Mouse (Mus musculus) adrenal gland, postnatal 36 days (tissue): Measurements from ENCODE around the gene Cnksr1. TPM values are rescaled to one million over a fixed set of nuclear protein-coding genes. Genes with fewer than 3 reads are reported as not detected.
A peak's percentile ranks its signal among the peaks of the same experiment; 100 is the strongest.

ENCODE experiments used
- DNase-seq, 2 experiments: peaks; one replicate each; pipeline ENCODE4 v3.0.0; 2021; ENCODE audit warnings: mixed read lengths in 1 of 2
- total RNA-seq, 2 experiments: library from RNA; stranded (reverse); gene quantifications; 2 replicates each; pipeline ENCODE4 v1.2.3; 2021

Gene Cnksr1
- total RNA-seq, 2 experiments from 2014 or later = 0.23 to 0.40 TPM

DNA sequence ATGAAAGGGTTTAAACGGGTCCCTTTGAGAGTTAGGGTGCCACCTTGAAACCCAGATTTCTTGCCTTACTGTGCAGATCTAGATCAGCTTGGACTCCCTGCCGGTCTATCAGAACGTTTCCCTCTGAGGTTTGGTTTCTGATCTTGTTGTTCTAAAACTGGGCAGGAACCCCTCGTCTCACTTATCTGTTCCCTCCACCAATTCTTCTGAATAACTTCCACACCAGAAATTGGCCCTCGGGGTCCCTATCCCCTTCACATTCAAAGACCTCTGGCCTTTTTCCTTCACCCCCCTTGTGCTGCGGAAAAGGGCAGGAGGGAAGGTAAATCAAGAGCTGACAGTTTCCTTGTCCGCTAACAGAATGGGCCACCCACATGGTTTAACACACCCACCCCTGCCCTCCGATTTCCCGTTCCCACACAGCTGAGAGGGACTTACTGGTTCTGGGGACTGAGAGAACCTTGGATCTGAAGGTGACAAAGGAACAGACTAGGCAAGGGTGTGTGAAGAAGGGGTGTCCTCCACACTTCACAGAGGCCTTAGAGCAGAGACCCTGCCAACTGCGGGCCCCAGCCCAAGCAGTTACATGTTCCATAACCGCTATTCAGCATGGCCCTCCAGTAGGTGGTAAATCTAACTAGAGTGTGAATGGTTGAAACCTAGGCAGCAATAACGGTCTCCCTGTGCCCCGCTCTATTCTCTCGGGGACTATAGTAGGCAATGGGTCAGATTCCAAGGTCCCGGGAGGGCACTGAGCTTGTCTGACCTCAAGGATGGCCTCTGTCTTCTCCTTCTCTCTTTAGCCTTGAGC lies 14.9 kb upstream of the Cnksr1 start:
- peak; percentile 20 to 55 for DNase-seq

DNA sequence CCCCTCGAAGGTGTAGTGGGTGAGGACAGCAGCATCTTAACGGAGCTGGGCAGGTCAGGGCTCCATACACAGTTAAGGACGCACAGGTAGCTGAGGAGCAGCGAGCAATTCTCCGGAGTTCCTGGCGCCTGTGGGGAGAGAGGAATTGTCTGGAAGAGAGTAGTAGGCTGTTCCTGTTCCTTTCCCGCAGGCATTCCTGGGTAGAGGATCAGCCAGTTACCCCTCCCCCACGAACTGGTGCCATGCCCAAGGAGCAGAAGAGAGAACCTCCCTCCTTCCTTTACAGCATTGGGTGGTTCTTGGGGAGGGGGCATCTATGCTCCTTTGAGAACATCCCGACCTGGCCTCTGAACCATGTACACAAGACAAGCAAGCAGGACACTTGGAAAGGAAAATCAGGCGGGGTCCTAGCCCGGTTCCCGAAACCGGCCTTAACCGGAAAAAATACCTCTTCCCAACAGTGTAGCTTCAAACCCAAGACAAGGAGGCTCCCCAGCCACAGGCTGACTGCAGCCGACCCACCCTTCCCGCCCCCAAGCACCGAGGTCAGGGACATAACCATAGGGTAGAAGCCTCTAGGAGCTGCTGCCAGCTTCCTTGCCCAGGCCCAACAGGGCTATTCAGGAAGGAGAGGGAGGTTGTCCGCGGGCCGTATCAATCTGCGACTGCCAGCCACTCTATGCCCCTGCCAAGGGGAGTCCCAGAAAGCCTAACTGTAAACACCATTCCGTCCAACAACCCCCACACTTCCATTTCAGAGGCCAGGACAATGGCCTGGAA lies 14.1 kb upstream of the Cnksr1 start:
- DNase-seq = peak in 1 of 2 experiments; percentile 41

DNA sequence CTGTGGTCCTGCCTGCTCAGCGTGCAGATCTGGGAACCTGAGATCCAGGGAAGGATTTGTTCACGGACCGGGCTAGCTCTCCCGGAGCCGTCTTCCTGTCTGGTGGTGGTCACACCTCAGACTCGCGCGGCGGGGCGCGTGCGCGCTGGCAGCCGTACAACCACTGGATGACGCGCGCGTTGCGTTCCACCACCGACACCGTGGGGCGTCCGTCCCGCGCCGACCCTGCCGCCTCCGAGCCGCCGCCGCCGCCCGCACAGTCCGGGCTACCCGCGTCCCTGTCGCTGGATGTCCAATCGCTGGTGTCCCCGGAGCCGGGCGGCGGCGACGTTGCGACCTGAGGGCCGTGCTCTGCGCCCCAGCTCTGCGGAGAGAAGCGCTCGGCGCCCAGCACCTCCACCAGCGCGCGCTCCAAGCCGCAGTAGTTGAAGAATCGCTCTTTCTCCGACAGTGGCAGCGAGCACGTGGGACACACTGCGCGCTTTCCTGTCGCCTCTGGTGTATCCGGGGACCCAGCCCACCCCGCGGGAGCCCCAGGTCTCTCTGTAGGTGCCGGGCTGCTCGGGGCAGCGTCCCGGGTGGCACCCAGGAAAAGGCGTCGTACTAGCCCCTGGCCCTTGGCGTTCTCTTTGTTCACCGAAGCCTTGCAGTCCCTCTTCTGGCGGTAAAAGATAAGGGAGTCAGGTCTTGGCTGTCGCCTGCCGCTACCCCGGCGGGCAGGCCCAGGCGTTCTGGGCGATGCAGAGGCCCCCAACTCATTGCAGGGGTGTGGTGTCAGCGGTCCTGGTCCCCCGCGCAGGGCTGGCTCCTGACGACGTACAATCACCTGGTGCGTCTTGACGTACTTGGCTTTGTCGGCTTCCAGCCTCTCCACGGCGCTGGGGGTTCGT lies 13.3 kb upstream of the Cnksr1 start:
- DNase-seq = peak; percentile 34 to 45

DNA sequence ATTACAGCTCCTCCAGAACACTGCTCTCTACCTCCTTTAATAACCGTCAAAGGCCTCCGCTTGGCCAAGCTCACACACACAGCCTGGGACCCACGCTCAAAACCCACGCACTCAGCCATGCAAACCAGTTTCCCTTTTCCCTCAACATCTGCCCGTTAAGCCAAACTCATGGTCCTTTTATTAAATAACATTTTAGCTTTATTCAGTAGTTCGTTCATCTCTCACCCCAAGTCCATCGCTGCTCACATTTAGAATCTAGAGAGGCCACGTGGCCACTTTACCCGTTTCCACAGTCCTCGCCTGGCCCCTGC lies 12.7 kb upstream of the Cnksr1 start:
- no peak for DNase-seq

DNA sequence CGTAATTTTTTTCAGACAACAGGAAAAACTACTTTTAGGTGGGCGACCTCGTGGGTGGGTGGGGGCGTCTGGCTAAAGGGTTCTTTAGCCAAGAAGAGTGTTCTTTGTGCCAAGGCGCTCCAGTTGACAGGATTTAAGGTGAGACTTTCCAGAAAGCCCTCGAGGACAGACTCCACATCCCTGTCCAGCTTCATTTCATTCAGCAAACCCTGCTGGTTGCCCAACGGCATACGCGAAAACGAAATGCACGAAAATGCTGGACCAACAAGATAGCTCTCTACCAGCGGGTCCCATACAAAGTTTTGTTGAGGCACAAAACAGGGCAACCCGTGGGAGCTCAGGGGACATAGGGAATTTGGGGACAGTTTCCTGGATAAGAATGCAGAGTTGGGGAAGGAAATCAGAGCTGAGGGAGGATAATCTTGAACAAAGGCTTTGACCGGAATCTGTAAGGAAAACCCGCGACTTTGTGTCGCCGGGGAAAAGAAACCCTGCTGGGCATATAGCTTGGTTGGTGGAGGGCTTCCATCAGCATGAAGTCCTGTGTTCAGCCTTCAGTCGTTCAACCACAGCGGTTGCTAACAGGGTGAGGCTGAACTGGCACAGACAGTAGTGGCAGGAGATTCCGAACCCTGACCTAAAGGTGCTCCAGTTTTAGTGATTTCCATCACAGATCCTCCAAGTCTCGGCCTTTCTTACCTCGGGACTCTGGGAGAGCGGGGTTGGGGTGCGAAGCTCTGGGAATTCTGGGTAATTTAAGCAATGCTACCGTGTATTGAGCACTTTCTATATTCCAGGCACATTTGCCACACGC lies 12.1 kb upstream of the Cnksr1 start:
- DNase-seq = no peak

DNA sequence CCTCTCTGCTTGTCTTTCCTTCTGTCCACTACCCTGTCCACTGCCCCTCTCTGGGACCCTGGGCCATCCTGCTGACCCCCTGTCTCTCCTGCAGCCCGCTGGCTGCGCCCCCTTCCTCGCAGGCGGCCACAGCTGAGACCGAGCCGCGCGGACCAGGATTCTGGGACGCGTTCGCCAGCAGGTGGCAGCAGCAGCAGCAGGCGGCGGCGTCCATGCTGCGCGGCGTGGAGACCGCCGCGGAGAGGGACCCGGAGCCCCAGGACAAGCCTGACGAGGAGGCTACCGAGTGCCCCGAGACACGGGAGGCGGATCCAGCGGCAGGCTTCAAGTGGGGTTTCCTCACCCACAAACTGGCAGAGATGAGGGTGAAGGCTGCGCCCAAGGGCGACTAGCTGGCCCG lies 11.5 kb upstream of the Cnksr1 start:
- DNase-seq = peak; percentile 76 to 87

DNA sequence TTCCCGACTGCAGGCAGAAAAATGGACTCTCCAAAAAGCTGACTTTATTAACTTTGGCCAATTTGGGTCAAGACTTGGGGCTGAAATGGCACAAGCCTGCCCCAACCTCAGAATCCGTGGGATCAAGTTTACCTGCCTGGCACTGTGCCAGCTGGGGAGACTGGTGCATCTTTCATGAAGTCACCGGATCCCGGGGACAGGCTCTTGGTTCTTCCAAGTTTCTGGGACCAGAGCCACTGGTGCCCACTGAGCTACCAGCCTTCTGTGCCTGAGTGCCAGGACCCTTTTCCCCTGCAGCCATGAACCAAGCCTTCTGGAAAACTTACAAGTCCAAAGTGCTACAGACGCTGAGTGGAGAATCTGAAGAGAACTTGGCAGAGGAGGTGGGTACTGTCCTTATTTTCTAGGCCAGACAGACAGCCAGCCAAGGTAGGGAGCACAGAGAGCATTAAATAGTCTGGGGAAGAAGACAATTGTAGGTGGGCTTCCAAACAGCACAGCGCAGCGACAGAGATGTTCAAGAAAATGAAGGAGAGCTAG lies 8.6 kb upstream of the Cnksr1 start, which contains the start of gene Gm30191:
TSS of gene Gm30191 (plus strand) at position 217 of the 540 bp plus-strand sequence.
- no peak for DNase-seq

DNA sequence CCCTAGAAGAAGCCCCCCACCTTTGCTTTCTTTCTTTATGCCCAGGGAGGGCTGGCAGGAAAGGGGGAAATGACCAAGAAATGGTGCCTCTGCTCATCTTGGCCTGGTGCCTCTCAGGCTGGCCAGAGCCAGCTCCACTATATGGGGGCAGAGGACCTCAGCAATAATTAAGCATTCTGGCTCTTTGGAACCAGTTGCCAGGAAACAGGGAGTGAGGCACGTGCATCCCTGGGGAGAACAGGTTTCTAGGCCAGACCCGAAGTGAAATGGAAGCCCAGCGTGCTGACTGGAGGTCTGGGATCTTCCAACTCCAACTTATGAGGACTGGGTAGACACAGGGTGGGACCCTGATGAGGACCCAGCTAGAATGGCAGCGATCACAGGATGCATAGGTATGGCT lies 8.1 kb upstream of the Cnksr1 start:
- DNase-seq = no peak

DNA sequence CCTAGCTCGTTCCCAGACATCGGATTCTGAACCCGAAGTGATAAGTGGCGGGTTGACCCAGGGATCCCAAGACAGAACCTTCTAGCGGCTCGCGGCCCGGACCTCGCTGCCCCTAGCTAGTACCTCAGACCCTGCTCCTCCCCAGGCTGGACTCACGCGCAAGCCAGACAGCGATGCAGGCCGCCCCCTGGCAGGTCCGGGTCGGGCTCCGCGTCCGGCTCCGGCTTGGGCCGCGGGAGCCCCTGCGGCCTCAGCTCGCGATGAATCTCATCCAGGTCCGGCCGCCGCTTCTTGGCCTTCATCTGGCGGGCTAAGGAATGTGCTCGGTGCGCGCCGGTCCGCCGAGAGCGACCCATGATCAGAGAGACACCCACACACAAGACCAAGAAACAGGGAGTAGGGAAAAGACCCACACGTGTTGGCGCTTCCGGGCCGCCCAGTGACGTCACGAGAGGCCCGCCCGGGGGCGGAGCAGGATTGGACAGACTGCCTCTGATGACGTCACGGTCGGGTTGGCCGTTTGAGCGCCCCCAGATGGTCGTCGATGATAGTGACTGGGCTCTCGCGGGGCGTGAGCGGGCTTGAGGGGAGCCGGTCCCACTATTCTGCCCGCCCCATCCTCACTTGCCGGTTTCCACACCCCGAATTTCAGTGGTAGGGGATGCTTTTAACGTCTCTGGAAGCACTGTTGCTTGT lies 7.1 kb upstream of the Cnksr1 start, which contains the start of gene Zfp593:
TSS of gene Zfp593 (minus strand) at position 445 of the 696 bp plus-strand sequence.
- peak; percentile 97 to 98 for DNase-seq

DNA sequence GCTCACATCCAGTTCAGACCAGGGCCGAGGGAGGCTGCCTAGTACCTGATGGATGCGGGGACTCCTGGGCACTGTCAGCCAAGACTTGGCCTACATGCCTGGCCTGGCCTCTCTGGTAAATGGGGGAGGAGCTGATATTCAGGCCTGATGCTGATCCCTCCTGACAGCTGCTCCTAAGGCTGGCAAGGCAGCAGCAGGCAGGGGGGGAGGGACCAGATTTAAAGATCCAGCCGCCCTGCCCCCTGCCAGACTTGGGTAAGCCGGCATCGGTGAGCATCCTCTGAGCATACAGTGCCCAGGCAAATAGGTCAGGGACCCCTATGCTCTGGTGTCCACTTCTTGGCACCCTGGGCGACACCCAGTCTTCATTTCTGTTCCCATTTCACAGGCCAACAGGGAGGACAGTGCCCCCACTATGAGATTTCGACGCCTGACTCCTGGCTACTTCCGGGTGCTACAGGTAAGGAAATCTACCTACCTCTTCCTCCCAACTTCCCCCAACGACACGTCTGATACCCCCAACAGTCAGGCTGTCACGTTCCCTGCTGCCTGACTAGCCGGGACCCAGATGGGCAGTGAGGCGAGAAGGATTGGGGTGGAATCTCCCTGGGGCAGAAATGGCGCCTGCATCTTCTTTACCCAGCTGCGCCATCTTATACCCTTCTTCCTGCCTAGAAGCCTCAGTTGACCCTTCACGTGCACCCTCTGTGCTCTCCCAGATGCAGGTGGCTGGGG lies 5.5 kb upstream of the Cnksr1 start, which contains the start of gene E130218I03Rik:
TSS of gene E130218I03Rik (plus strand) at position 147 of the 735 bp plus-strand sequence.
- no peak for DNase-seq

DNA sequence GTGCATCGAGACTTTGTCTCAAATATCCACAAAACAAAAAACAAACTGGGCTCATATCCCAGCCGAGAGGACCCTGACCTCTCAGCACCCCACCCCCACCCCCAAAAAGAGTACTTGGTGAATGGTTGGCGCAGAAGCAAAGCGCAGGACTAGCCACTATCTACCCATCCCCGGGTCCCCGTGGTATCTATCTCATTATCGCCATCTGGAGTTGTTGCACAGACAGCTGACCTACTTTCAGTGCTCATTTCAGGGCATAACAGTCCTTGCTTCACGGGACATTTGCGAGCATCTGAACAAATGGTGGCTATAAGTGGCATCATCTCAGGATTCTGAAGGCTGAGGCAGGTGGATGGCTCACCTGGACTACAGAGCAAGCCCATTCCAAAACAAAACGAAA lies 487 bp upstream of the Cnksr1 start:
- DNase-seq = no peak

DNA sequence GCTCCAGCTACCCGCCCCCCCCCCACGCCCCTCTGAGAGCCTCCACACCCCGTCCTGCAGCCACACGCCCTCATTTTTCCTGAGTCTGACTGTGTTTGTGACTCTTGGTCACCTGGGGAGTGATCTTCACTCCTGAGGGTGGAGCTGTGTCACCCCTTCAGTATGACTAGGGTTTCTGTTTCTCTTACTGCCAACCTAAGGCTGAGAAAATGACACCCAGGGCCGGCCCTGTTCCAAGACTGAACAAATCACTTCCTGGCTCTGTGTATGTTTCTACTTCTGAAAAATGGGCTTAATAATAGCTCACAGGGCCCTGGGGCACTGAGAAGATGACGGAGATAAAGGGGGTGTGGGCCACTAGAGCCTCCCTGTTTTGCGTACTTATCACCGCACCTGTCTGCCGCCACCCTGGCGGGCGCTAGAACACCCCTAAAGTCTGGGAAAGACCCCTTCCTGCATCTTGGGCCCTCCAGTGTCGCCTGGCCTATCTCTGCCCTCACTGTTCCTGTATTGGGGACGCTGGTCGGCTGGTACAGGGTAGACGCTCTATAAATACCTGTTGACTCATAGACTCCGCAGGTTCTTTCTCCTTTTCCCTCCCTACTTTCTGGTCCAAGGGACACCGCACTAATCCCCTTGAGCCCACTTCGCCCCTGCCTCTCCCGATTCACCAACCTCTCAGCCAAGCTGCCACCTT lies 469 bp downstream of the Cnksr1 start:
- no peak for DNase-seq

DNA sequence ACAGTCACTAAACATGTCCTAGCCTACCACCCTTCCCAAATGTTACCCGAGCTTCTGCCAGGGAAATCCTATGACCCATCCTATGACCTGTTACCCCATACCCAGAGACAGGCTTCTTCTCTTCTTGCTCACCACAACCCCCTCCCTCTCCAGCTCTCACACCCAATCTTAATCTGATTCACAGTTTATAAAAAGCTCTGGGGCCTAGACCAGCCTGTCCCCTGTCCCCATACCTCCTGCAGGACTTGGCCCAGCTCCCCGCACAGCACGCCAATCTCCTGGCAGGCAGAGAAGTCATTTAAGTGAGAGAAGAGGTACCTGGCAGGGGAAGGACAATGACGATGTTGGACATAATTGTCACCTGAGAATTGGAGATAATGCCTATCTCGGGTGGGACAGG lies 3.3 kb downstream of the Cnksr1 start:
- no peak for DNase-seq

DNA sequence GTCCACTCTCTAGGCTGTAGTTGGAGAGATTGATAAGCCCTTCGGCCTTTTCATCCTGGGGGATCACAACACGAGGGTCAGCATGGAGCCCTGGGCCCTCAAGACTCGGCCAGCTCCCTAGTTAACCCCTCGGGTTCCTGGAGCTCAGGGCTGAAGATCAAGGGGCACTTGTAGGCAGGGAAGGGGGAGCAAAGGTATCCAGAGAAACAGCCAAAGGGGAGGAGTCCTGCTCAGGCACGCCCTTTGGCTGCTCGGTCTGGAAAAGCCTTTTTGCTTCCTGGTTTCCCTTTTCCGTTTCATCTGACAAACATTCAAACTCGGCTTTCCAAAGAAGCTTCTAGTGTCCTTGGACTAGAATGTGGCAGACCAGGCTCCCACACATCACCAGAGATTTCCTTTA lies 7.8 kb downstream of the Cnksr1 start:
- DNase-seq = no peak

DNA sequence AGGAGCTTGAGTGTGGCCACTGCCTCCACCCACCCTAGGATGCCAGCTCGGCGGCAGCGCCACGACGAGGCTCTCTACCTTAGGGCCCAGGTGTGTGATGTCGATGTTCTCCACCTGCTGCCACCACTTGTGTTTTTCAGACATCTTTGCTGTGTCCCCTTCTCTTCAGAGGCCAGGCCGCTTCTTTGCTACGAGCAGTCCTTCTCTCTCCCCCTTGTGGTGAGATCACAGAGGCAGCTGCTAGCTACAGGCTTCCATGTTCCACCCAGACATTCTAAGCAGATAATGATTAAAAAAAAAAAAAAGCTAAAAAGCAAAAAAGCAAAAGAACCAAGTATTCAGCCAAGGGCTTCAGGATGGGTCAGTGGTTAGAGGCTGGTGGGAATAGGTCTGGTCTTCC lies 11.0 kb downstream of the Cnksr1 start, which contains the start of gene Catsper4:
TSS of gene Catsper4 (minus strand) at position 190 of the 400 bp plus-strand sequence.
- no peak for DNase-seq

DNA sequence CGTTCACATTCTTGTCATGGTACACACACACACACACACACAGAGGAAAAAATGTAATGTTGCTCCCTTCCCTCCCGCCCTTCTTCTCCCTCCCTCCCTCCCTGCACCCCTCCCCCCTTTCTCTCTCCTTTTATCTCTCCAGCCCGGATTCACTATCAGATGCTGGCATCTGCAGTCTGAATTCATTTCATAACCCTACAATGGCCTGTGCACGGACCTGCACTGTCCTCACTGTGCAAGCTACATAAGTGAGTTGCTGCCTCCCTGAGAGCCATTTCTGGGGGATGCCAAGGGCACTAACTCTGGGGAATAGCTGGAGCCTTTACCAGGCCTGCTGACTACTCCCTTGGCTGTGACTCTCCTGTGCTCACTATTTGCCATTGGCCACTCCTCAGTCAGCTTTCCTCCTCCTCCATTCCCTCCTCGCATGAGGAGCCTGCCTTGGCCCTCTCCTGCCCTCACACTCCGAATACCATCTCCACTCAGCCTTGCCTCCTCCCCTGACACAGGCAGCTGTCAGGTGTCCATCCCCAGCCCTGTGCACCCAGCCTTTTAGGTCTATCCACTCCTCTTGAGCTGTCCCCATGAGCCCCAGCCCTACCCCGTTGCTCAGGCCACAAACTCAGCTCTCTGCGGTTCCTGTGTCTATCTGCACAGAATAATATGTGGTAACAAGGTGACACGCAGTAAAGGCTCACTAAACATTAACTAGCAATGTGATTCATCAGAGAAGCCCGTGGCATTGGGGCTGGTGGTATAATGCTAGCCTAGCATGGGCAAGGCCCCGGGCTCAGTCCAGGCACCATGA lies 15.2 kb downstream of the Cnksr1 start:
- no peak for DNase-seq

DNA sequence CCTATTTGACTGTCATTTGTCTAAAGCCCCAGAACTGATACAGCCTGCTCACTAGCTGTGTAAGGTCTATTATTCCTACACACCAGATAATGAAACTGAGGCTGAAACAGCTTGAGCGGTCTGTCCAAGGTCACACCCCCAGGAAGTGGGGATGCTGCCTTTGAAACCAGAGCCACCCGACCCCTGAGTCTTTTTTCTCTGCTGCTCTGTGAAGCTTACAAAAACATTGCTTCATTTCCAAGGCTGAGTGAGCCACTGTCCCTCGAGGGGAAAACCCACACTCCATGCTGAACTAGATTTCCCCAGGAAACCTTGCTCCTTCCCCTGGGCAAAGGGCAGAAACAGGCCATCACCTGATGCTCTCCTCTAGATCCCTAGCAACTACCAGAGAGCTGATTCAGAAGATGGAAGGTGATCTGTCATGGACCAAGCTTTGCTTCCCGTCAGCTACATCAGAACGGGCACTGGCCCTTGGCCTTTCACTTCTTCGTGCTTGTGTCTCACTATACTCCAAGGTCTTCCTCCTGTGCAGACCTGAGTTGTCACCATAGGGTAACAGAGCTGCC lies 31.6 kb downstream of the Cnksr1 start:
- peak; percentile 12 for DNase-seq
